Mouse (Mus musculus) spleen, adult 2 months (tissue): Measurements from ENCODE around the gene Clpb.

Source experiments
- CTCF ChIP-seq: fragments of 200-500 bp; IDR thresholded peaks from 2 replicates; pipeline ENCODE4 v1.5.1; 2011; ENCODE audit warnings: mild to moderate bottlenecking, inconsistent platforms; ENCODE audit not compliant: insufficient read depth, insufficient read length, insufficient replicate concordance; ENCODE audit errors: extremely low read depth
- POLR2A ChIP-seq: fragments of 200-500 bp; IDR thresholded peaks from 2 replicates; pipeline ENCODE4 v1.6.1; 2011; ENCODE audit warnings: low read depth, low read length, inconsistent platforms

- no peak for TF ChIP-seq CTCF
- TF ChIP-seq POLR2A = no peak
Measured at GRCm38 (mm10) chr7:101715041-101715551, 51.7 kb downstream of the Clpb start.
